Mouse (Mus musculus) midbrain, embryonic 14.5 days (tissue): ENCODE measurements around the gene Mecom. TPM values are rescaled to one million over a fixed set of nuclear protein-coding genes. Genes with fewer than 3 reads are reported as not detected.

Source experiments
- ATAC-seq: fragments of 200-750 bp; cut with Nextera tagmentation; 2 replicates; pipeline ENCODE4 v1.8.0; 2017; ENCODE audit warnings: moderate number of reproducible peaks, moderate library complexity; ENCODE audit not compliant: low FRiP score, low TSS enrichment
- DNase-seq: peaks from one replicate; pipeline ENCODE4 v3.0.0-alpha.2; 2015
- H3K27ac ChIP-seq: fragments of 300-500 bp; sonication (generic); replicated peaks from 2 replicates; pipeline ENCODE4 v1.5.1; 2014; ENCODE audit warnings: mild to moderate bottlenecking, low read depth, low read length, moderate library complexity
- H3K27me3 ChIP-seq: fragments of 300-500 bp; sonication (generic); 2 replicates; pipeline ENCODE4 v1.6.1; 2014; ENCODE audit warnings: low read length, control low read depth, mixed read lengths; ENCODE audit not compliant: control insufficient read depth, insufficient read depth
- H3K36me3 ChIP-seq: fragments of 300-500 bp; sonication (generic); 2 replicates; pipeline ENCODE4 v1.6.1; 2014; ENCODE audit warnings: low read length, control low read depth; ENCODE audit not compliant: control insufficient read depth, insufficient read depth
- H3K4me1 ChIP-seq: fragments of 300-500 bp; sonication (generic); 2 replicates; pipeline ENCODE4 v1.6.1; 2014; ENCODE audit warnings: mild to moderate bottlenecking, antibody characterized with exemption, low read length, control low read depth; ENCODE audit not compliant: control insufficient read depth, insufficient read depth
- H3K4me2 ChIP-seq: fragments of 300-500 bp; sonication (generic); 2 replicates; pipeline ENCODE4 v1.6.1; 2014; ENCODE audit warnings: mild to moderate bottlenecking, low read length, moderate library complexity
- H3K4me3 ChIP-seq: fragments of 300-500 bp; sonication (generic); replicated peaks from 2 replicates; pipeline ENCODE4 v1.5.1; 2014; ENCODE audit warnings: low read depth, low read length
- H3K9ac ChIP-seq: fragments of 300-500 bp; sonication (generic); replicated peaks from 2 replicates; pipeline ENCODE4 v1.6.1; 2014; ENCODE audit warnings: mild to moderate bottlenecking, low read length, moderate library complexity
- H3K9me3 ChIP-seq: fragments of 300-500 bp; sonication (generic); 2 replicates; pipeline ENCODE4 v1.6.1; 2016; ENCODE audit warnings: low read length, control low read depth, mixed read lengths; ENCODE audit not compliant: control insufficient read depth
- WGBS: fragments of 180-500 bp; shearing (Covaris S2); extraction: QIAGEN DNeasy Blood & Tissue Kit; methylation state at CpG from one replicate; pipeline ENCODE4 v1.1.7; 2014; 5-methylcytosine and 5-hydroxymethylcytosine counted together
- polyA plus RNA-seq: library from polyadenylated mRNA; unstranded; fragments of >200 nt; fragmentation: Nextera tagmentation; extraction: Ambion mirVana; gene quantifications from 2 replicates; pipeline ENCODE4 v1.2.1, GENCODE M21; 2014

Gene Mecom
- polyA plus RNA-seq, 1 experiment from 2014 or later = 10.1 TPM

DNA sequence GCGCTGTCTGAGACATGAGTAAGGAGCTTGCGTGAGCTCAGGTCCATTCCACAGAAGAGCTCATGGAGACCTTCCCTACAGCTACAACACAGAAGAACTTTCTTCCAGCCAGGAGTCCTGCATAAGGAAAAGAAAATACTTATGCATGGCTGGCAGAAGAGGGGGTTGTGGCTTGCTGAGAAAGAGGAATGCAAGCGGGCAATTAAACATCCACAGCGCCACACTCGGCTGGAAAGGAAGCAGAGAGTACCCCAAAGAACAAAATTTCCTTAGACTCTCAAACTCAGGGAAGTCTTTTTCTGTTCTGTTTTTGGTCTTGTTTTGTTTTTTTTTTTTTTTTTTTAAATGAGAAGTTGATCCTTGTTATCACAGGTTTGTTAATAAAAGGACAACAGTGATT lies 300.6 kb downstream of the Mecom start:
- Histone ChIP-seq H3K36me3 (no peaks in the 10 kb centered on the region), H3K4me2 (no peak overlapping the region), H3K4me1 (peaks cover 9% of the 10 kb centered on the region; the same call in 1 of the 2 replicates), H3K27ac (no peak overlapping the region), H3K9me3 (no peaks in the 10 kb centered on the region), H3K9ac (no peak overlapping the region), H3K27me3 (0 out of 2 replicates have a peak, but pooled peaks cover 4% of the 10 kb centered on the region), H3K4me3 (no peak overlapping the region)
- DNase-seq (no peak), ATAC-seq (no peak)
- WGBS = 83% methylated on average over 5 of the region's 5 CpGs

DNA sequence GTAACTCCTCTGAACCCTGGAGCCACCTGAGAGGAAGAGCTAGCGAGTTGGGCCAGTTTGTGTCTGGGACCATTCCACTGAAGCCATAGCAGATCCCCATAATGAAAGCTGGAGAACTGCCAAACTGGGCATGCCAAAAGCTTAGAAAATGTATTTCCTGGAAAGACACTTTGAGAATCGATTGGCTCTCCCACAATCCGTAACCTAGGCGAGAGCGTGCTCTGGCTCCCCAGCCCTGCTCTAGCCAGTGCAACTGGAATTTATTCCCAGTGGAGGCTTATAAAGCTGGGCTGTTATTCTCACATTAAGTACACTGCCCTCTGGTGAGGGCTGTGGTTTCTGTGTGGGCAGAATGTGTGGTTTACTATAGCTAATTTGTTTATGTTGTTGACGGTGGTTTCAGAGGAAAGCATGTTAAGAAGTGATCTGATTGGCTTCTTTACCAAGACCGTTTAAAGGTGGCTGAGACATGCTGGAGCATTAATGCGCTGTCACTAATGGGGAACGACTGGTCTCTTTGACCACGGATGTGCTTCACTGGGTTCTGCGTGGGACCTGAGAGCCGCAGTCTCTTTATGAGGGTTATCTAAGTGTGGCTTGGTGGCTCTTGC lies 301.3 kb downstream of the Mecom start:
- 0 out of 2 replicates have a peak, but pooled peaks cover 4% of the 10 kb centered on the region for H3K27me3 ChIP-seq
- no peak for ATAC-seq
- H3K36me3 ChIP-seq = no peaks in the 10 kb centered on the region
- 81% methylated on average over 12 of the region's 12 CpGs for WGBS
- no peak overlapping the region for H3K9ac ChIP-seq
- no peak overlapping the region for H3K4me3 ChIP-seq
- H3K27ac ChIP-seq = no peak overlapping the region
- peaks cover 9% of the 10 kb centered on the region; the same call in 1 of the 2 replicates for H3K4me1 ChIP-seq
- no peaks in the 10 kb centered on the region for H3K9me3 ChIP-seq
- DNase-seq = peak; percentile 31
- no peak overlapping the region for H3K4me2 ChIP-seq

DNA sequence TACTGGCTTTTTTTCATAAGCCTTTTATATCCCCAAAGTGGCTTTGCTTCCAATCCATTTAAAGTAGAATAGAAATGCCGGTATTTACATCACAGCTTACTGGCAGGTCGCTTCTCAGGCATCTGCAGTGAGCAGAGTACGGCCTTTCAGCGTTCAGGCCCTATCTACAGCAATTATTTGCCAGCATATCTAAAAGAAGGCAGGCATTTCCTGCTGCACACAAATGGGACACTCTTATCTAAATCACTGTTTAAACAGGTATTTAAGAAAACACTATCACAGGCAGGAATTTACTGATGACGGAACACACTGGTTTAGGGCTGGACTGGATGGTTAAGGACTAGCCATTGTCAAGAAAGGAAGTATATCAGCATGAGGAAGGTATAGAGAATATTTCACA lies 301.9 kb downstream of the Mecom start:
- Histone ChIP-seq H3K4me3 (no peak overlapping the region), H3K36me3 (no peaks in the 10 kb centered on the region), H3K9me3 (no peaks in the 10 kb centered on the region), H3K4me1 (peaks cover 9% of the 10 kb centered on the region; the same call in 1 of the 2 replicates), H3K9ac (no peak overlapping the region), H3K4me2 (no peak overlapping the region), H3K27ac (no peak overlapping the region), H3K27me3 (0 out of 2 replicates have a peak, but pooled peaks cover 4% of the 10 kb centered on the region)
- no peak for DNase-seq
- 70% methylated on average over 5 of the region's 5 CpGs for WGBS
- ATAC-seq = no peak

DNA sequence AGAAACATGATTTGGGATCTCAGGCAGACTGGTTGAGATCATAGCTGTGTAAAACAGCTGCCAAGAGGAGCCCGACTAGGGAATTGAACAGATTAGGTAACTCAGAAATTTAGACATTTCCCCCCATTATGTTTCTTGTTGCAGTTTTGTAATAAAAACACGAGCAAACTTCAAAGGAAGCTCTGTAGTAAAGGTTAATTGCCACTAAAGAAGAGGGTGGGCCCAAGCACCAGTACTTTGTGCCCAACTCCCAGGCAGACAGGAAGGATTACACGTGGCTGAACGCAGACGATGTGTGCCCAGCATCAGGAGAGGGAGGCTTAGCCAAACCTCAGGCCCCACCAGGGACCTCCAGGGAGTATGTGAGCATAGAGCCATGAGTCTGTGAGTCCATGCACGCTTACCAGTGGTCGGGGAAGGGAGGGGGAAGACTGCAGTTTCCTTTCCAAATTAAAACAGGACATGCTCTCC lies 303.4 kb downstream of the Mecom start:
- H3K27me3 ChIP-seq = 0 out of 2 replicates have a peak, but pooled peaks cover 4% of the 10 kb centered on the region
- H3K27ac ChIP-seq = no peak overlapping the region
- H3K4me2 ChIP-seq = no peak overlapping the region
- no peak for DNase-seq
- 35% methylated on average over 7 of the region's 7 CpGs for WGBS
- H3K9me3 ChIP-seq = no peaks in the 10 kb centered on the region
- no peak for ATAC-seq
- no peaks in the 10 kb centered on the region for H3K36me3 ChIP-seq
- H3K9ac ChIP-seq = no peak overlapping the region
- H3K4me3 ChIP-seq = no peak overlapping the region
- H3K4me1 ChIP-seq = peaks cover 9% of the 10 kb centered on the region; the same call in 1 of the 2 replicates

DNA sequence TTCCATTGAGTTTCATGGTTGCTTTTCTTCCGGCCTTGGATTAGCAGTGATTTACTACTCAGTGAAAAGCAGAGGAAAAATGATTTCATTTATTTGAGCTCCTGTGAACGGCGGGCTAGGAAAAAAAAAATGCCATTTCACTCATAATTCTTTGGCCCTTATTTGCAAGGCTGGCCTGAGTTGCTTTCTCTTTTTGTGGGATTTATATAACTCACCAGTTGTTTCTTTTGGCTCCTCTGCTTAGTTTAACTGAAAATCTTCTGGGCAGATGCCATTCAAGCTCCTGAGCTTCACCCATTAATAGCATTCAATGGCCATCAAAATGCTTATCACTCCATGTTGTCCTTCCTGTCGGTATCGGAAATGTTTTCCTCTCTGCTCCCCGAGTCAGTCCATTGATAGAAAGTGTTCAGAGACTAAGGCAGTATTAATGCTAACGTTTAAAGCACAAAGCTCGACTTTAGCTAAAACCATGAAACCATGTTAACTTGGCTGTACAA lies 304.0 kb downstream of the Mecom start:
- Histone ChIP-seq H3K9me3 (no peaks in the 10 kb centered on the region), H3K27me3 (0 out of 2 replicates have a peak, but pooled peaks cover 4% of the 10 kb centered on the region), H3K4me2 (no peak overlapping the region), H3K4me3 (no peak overlapping the region), H3K27ac (no peak overlapping the region), H3K9ac (no peak overlapping the region), H3K4me1 (peaks cover 9% of the 10 kb centered on the region; the same call in 1 of the 2 replicates), H3K36me3 (no peaks in the 10 kb centered on the region)
- 60% methylated on average over 8 of the region's 8 CpGs for WGBS
- no peak for DNase-seq
- no peak for ATAC-seq

DNA sequence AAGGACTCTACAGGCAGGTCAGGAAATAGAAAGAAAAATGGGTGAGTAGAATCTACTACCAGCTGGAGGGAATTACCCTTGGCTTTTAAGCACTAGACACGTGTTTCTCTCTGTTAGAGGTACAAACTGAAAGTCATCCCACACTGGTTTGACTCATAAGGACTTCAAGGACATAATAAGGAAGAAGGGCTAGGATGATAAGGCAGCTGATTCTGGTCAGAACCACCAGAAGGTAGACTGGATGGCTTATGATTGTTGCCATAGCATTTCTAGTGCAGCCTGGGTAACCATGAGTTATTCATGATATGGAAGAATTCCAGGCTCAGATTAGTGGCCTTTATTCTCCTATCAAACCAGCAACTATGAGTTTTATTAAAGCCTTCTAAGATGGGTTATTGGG lies 308.4 kb downstream of the Mecom start:
- 82% methylated on average over 1 of the region's 1 CpGs for WGBS
- H3K27me3 ChIP-seq = no peaks in the 10 kb centered on the region
- no peak for DNase-seq
- H3K27ac ChIP-seq = no peak overlapping the region
- no peak overlapping the region for H3K9ac ChIP-seq
- H3K4me1 ChIP-seq = 0 out of 2 replicates have a peak, but pooled peaks cover 2% of the 10 kb centered on the region
- no peaks in the 10 kb centered on the region for H3K36me3 ChIP-seq
- ATAC-seq = no peak
- no peaks in the 10 kb centered on the region for H3K9me3 ChIP-seq
- H3K4me2 ChIP-seq = no peak overlapping the region
- no peak overlapping the region for H3K4me3 ChIP-seq

DNA sequence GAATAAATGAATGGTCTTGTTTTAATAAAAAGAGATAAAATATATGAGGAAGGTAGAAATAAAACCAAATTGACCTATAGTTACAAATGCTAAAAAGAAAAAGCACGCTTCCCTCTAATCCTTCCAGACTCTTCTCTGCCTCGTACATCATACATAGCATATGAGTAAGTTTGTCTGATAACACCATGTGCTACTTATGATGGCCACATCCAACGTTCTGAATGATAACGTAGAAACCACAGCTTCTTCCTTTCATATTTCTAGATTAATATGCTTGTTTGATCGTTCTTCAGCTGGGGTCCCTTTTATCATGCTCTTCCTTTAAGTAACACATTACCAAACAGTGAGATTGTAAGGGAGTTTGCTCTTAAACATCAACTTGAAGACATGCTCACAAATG lies 310.3 kb downstream of the Mecom start:
- Histone ChIP-seq H3K4me2 (no peak overlapping the region), H3K9ac (no peak overlapping the region), H3K9me3 (no peaks in the 10 kb centered on the region), H3K36me3 (no peaks in the 10 kb centered on the region), H3K4me3 (no peak overlapping the region), H3K27me3 (no peaks in the 10 kb centered on the region), H3K4me1 (no peaks in the 10 kb centered on the region), H3K27ac (no peak overlapping the region)
- ATAC-seq (no peak), DNase-seq (no peak)
- WGBS = 96% methylated on average over 5 of the region's 5 CpGs

DNA sequence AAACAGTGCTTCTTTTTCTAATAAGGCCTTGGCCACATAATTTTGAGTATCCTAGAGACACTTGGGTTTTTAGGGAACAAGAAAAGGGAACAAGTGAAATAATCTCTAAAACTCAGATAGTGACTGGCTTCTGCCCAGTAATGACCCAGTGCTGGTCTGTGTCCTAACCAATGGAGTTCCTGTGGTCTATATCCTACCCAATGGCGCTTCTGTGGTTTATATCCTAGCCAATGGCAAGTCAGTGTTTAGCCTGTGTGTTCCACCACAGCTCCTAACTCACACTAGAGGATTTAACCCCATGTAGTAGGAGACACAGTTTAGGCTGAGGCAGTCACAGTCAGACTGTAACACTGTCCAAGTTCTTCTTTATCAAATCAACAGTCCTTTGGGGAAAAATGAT lies 313.8 kb downstream of the Mecom start:
- DNase-seq (no peak), ATAC-seq (no peak)
- WGBS = 91% methylated on average over 1 of the region's 1 CpGs
- Histone ChIP-seq H3K27me3 (no peaks in the 10 kb centered on the region), H3K4me2 (no peak overlapping the region), H3K36me3 (no peaks in the 10 kb centered on the region), H3K27ac (no peak overlapping the region), H3K4me1 (no peaks in the 10 kb centered on the region), H3K9ac (no peak overlapping the region), H3K4me3 (no peak overlapping the region), H3K9me3 (no peaks in the 10 kb centered on the region)
